Mouse (Mus musculus): ENCODE measurements at regions not wholly inside any gene's neighbourhood (a gene's known extent, or its start where the extent isn't known, plus 50 kb on each side); places are given as distances from the start of the nearest gene placed in this dataset.

DNA sequence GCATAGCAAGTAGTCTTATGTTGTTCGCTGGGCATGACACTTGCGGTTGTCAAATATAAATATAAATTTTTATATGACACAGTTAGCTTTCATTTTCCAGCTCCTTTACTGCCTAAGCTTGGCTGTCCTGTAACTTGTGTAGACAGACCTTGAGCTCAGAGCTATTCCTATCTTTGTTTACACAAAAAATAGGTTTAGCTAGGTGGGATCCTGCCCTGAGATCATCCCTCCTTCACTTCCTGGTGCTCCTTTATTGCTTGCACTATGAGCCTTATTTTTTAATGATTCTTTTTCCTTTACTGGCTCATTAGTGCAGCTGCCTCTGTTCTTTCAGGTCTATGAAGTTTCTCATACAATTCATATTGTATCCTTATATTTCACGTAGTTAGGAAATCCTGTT is 375.6 kb upstream of the Tfap2d start:
- no peak for DNase-seq (ENCODE audit: low spot score)

DNA sequence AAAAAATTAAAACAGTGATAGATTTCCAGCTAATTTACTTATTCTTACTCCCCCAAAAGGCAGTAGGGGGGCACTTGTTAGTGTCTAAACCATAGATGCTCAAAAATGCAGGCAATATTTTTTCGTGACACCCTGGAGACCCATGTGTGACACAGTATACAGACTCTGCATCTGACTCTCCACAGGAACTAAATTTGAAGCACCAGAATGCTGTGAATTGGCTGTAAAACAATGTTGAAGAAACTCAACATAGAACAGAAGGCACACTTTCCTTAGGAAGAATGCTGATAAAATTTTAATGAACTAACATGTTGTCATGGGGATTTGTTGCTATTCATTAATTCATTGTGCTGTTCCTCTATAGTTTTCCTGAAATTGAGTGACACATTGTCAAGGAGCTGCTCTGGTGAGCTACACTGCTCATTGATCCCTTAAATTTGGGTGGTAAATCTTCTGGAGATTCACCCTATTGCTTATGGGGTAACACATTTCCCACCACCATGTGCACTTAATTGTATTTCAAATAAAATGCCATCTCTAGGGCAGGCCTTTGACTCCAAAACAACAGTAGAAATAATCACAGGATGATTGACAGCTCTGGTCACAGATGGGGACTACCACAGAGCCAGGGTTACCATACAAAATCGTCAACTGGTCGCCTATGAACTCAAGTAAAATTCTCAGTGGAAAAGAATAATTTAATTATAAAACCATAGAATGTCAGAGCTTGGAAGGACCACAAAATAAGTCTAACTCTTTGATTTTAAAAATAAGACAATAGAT is 344.3 kb upstream of the Tfap2d start:
- DNase-seq (ENCODE audit: low spot score): peak; percentile 44

DNA sequence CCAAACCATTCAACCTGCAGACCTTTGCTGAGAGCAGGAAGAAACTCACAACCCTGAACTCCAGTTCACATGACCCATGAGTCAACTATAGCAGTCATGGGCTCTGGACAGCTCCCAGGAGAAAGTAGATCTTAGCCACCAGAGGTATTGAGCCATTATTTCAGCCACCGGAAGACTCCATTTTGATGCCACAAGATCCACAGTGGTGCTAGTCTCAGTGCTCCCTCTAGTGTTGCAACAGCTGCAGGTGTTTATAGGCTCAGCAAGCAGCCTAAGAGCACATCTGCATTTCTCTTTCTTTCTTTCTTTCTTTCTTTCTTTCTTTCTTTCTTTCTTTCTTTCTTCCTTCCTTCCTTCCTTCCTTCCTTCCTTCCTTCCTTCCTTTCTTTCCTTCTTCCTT is 309.2 kb upstream of the Tfap2d start:
- DNase-seq (ENCODE audit: low spot score): peak; percentile 10
